Mouse (Mus musculus) kidney, embryonic 15.5 days (tissue): Measurements from ENCODE around the gene Abcf3. TPM values are rescaled to one million over a fixed set of nuclear protein-coding genes. Genes with fewer than 3 reads are reported as not detected.

Source experiments
- ATAC-seq: fragments of 200-750 bp; cut with Nextera tagmentation; replicated peaks from 2 replicates; pipeline ENCODE4 v1.8.0; 2017; ENCODE audit warnings: moderate TSS enrichment; ENCODE audit not compliant: low FRiP score
- H3K27ac ChIP-seq: fragments of 300-500 bp; sonication (generic); 2 replicates; pipeline ENCODE4 v1.5.1; 2015; ENCODE audit warnings: mild to moderate bottlenecking, inconsistent platforms
- H3K27me3 ChIP-seq: fragments of 300-500 bp; sonication (generic); 2 replicates; pipeline ENCODE4 v1.6.1; 2015; ENCODE audit warnings: inconsistent platforms
- H3K36me3 ChIP-seq: fragments of 300-500 bp; sonication (generic); 2 replicates; pipeline ENCODE4 v1.6.1; 2015; ENCODE audit warnings: inconsistent platforms
- H3K4me1 ChIP-seq: fragments of 300-500 bp; sonication (generic); 2 replicates; pipeline ENCODE4 v1.6.1; 2015; ENCODE audit warnings: inconsistent platforms
- H3K4me2 ChIP-seq: fragments of 300-500 bp; sonication (generic); 2 replicates; pipeline ENCODE4 v1.6.1; 2015; ENCODE audit warnings: moderate library complexity, mild to moderate bottlenecking, inconsistent platforms
- H3K4me3 ChIP-seq: fragments of 300-500 bp; sonication (generic); replicated peaks from 2 replicates; pipeline ENCODE4 v1.5.1; 2015; ENCODE audit warnings: mild to moderate bottlenecking, inconsistent platforms
- H3K9ac ChIP-seq: fragments of 300-500 bp; sonication (generic); 2 replicates; pipeline ENCODE4 v1.6.1; 2015; ENCODE audit warnings: mild to moderate bottlenecking, inconsistent platforms
- H3K9me3 ChIP-seq: fragments of 300-500 bp; sonication (generic); replicated peaks from 2 replicates; pipeline ENCODE4 v1.6.1; 2016; ENCODE audit warnings: inconsistent platforms
- WGBS: fragments of 180-500 bp; shearing (Covaris S2); methylation state at CpG from one replicate; pipeline ENCODE4 v1.1.7; 2015; ENCODE audit warnings: mixed read lengths; 5-methylcytosine and 5-hydroxymethylcytosine counted together
- polyA plus RNA-seq: library from polyadenylated mRNA; unstranded; fragments of >200 nt; fragmentation: Nextera tagmentation; extraction: Ambion mirVana; gene quantifications from 2 replicates; pipeline ENCODE4 v1.2.1, GENCODE M21; 2015

The Abcf3 gene
- polyA plus RNA-seq, 1 experiment from 2014 or later: 64.5 TPM

DNA sequence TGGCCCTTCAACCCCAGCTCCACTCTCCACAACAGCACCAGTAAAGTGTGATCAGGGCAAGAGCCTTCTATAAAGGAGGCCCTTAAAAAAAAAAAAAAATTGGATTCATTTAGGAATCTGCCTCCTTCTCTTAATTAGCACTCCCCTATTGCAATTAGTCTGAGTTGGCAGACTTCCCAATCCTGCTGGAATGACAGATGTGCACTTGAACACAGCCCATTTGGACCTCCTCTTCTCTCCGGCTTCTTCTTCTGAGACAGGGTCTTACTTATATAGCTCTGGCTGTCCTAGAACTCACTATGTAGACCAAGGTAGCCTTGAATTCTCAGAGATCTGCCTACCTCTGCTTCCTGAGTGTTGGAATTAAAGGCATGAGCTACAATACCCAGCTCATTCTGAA, 19.0 kb upstream of the Abcf3 start:
- no peak for ATAC-seq

GRCm38 (mm10) chr16:20530941-20531340, 17.4 kb upstream of the Abcf3 start:
- Histone ChIP-seq H3K27me3 (no peaks in the 10 kb centered on the region), H3K9ac (no peak overlapping the region), H3K4me1 (peaks cover under 1% of the 10 kb centered on the region), H3K4me2 (no peak overlapping the region), H3K4me3 (no peak overlapping the region), H3K36me3 (peaks cover 79% of the 10 kb centered on the region), H3K9me3 (no peaks in the 10 kb centered on the region), H3K27ac (no peak overlapping the region)
- ATAC-seq: no peak
- WGBS: 97% methylated on average over 20 of the region's 20 CpGs

More for the DNA sequence above, 19.0 kb upstream of the Abcf3 start:
- H3K4me3 ChIP-seq: no peak overlapping the region
- H3K4me1 ChIP-seq: no peaks in the 10 kb centered on the region
- no peak overlapping the region for H3K4me2 ChIP-seq
- WGBS: 83% methylated on average over 1 of the region's 1 CpGs
- H3K9ac ChIP-seq: no peak overlapping the region
- peaks cover 94% of the 10 kb centered on the region for H3K36me3 ChIP-seq
- H3K27ac ChIP-seq: no peak overlapping the region
- no peaks in the 10 kb centered on the region for H3K9me3 ChIP-seq
- H3K27me3 ChIP-seq: no peaks in the 10 kb centered on the region

GRCm38 (mm10) chr16:20534617-20535295, 13.6 kb upstream of the Abcf3 start:
- H3K36me3 ChIP-seq: peaks cover 64% of the 10 kb centered on the region

GRCm38 (mm10) chr16:20535296-20536080, 12.9 kb upstream of the Abcf3 start, which contains the start of gene Ap2m1:
Gene Ap2m1, plus strand, starts transcription at chr16:20535478.
- H3K27me3 ChIP-seq: no peaks in the 10 kb centered on the region

More at GRCm38 (mm10) chr16:20534617-20535295, 13.6 kb upstream of the Abcf3 start:
- Histone ChIP-seq H3K4me3 (no peak overlapping the region; the same call in 1 of the 2 replicates), H3K9me3 (no peaks in the 10 kb centered on the region), H3K9ac (no peak overlapping the region), H3K4me1 (peaks cover 23% of the 10 kb centered on the region), H3K27me3 (no peaks in the 10 kb centered on the region), H3K27ac (no peak overlapping the region), H3K4me2 (peak overlapping the region; percentile 40)
- ATAC-seq: no peak
- 48% methylated on average over 10 of the region's 10 CpGs for WGBS

GRCm38 (mm10) chr16:20536081-20536665, 12.2 kb upstream of the Abcf3 start:
- H3K4me2 ChIP-seq: peak overlapping the region; percentile 81
- H3K27me3 ChIP-seq: no peaks in the 10 kb centered on the region
- 35% methylated on average over 9 of the region's 9 CpGs for WGBS
- no peaks in the 10 kb centered on the region for H3K9me3 ChIP-seq
- peak overlapping the region; percentile 92 for H3K27ac ChIP-seq
- ATAC-seq: no peak
- H3K9ac ChIP-seq: peak overlapping the region; percentile 96
- H3K4me3 ChIP-seq: peak overlapping the region; percentile 95
- H3K4me1 ChIP-seq: peaks cover 23% of the 10 kb centered on the region
- peaks cover 64% of the 10 kb centered on the region for H3K36me3 ChIP-seq

More at GRCm38 (mm10) chr16:20535296-20536080, 12.9 kb upstream of the Abcf3 start, which contains the start of gene Ap2m1:
- Histone ChIP-seq H3K4me3 (peak within 1 kb of the TSS; percentile 95), H3K36me3 (peaks cover 64% of the 10 kb centered on the region), H3K4me2 (peak within 1 kb of the TSS; percentile 81), H3K27ac (peak within 1 kb of the TSS; percentile 92), H3K9ac (peak within 1 kb of the TSS; percentile 96), H3K9me3 (no peaks in the 10 kb centered on the region), H3K4me1 (peaks cover 23% of the 10 kb centered on the region)
- WGBS: under 1% methylated on average over 52 of the region's 52 CpGs
- ATAC-seq: peak; percentile 98

GRCm38 (mm10) chr16:20537071-20537471, 11.3 kb upstream of the Abcf3 start:
- 27% methylated on average over 5 of the region's 5 CpGs for WGBS
- Histone ChIP-seq H3K4me3 (peak overlapping the region; percentile 95), H3K4me2 (peak overlapping the region; percentile 81), H3K27ac (peak overlapping the region; percentile 81), H3K9ac (peak overlapping the region; percentile 96), H3K9me3 (no peaks in the 10 kb centered on the region), H3K36me3 (peaks cover 64% of the 10 kb centered on the region), H3K4me1 (peaks cover 23% of the 10 kb centered on the region), H3K27me3 (no peaks in the 10 kb centered on the region)
- peak; percentile 13; the same call in 1 of the 2 replicates for ATAC-seq

DNA sequence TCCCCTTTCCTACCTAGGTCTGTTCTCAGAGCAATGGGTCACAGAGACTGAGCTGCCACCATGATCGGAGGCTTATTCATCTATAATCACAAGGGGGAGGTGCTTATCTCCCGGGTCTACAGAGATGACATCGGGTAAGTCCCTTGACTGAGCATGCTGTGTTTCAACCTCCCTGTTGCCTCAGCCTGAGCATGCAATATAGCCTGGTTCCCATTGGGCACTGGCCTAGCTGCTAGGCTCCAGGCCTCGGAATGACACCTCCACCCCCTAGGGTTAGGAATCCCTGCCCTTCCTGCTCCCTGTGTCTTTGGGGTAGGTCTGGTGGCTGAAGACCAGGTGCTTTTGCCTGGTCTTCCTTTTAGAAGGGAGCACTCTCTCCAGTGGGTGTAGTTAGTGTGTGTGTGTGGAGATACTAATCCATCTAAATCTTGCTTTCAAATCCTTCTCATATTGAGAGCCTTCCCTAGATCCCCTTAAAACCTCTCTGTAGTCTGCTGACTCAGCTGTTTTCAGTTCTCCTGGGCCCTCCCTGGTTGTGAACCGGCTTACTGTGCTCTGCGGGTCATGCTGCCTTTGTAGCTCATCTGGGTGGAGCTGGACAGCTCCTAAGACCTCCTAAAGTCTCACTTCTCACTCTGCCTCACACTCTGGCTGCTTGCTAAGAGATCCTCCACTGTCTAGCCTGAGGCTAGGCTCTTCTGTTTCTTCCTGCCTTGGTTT, 10.6 kb upstream of the Abcf3 start:
- Histone ChIP-seq H3K4me1 (peaks cover 23% of the 10 kb centered on the region), H3K9ac (peak overlapping the region; percentile 96; the same call in 1 of the 2 replicates), H3K4me2 (peak overlapping the region; percentile 81), H3K4me3 (peak overlapping the region; percentile 95), H3K27me3 (no peaks in the 10 kb centered on the region), H3K9me3 (no peaks in the 10 kb centered on the region), H3K36me3 (peaks cover 65% of the 10 kb centered on the region), H3K27ac (peak overlapping the region; percentile 81)
- WGBS: 43% methylated on average over 6 of the region's 6 CpGs
- no peak for ATAC-seq

- WGBS: 77% methylated on average over 3 of the region's 3 CpGs
These were observed 8.7 kb upstream of the Abcf3 start for GRCm38 (mm10) chr16:20539649-20540048.

DNA sequence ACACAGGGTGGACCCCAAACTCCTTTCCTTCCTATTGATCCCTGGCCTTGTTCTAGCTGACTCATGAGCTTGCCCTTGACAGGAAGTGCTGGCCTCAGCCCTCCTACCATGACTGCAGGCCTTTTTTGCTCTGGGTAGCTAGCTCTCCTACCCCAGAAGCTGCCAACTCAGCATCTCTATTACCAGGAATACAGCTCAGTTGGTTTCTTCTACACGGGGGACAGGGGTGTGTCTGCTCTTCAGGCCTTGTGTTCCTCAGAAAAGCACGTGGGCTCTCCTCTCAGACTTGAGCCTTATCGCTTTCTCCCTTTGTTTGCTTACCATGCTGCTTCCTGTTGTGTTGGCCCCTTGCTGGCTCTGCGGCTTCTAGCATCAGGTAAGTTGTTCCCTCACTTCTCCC, 7.9 kb upstream of the Abcf3 start:
- 92% methylated on average over 4 of the region's 4 CpGs for WGBS
- H3K4me3 ChIP-seq: no peak overlapping the region
- ATAC-seq: no peak
- H3K9me3 ChIP-seq: no peaks in the 10 kb centered on the region
- H3K27me3 ChIP-seq: no peaks in the 10 kb centered on the region
- no peak overlapping the region for H3K4me2 ChIP-seq
- H3K9ac ChIP-seq: no peak overlapping the region
- peaks cover 75% of the 10 kb centered on the region for H3K36me3 ChIP-seq
- H3K4me1 ChIP-seq: peaks cover 23% of the 10 kb centered on the region
- no peak overlapping the region for H3K27ac ChIP-seq

More at GRCm38 (mm10) chr16:20539649-20540048, 8.7 kb upstream of the Abcf3 start:
- no peak for ATAC-seq
- Histone ChIP-seq H3K9me3 (no peaks in the 10 kb centered on the region), H3K4me3 (no peak overlapping the region), H3K9ac (no peak overlapping the region), H3K27ac (no peak overlapping the region), H3K4me2 (no peak overlapping the region), H3K27me3 (no peaks in the 10 kb centered on the region), H3K36me3 (peaks cover 68% of the 10 kb centered on the region), H3K4me1 (peaks cover 23% of the 10 kb centered on the region)

DNA sequence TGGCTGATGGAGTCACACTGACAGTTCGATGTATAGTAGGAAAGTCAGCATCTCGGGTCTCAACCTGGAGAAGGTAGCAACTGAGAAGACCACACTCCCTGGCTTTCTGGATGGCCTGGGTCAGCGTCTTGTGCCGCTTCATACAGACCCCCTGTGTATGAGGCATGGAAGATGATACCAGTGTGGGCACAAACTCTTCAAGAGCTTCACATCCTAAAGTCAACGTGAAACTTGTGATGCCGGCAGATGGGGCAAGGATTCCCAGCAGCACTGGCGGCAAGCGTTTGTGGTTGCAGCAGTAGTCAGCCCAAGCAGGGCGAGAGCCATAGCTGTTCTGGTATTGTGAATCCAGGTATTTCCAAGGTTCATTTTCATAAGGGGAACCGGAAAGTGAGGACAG, 2.7 kb upstream of the Abcf3 start:
- Histone ChIP-seq H3K9ac (no peak overlapping the region), H3K4me3 (no peak overlapping the region), H3K4me2 (no peak overlapping the region), H3K4me1 (peaks cover 22% of the 10 kb centered on the region), H3K27ac (no peak overlapping the region), H3K27me3 (no peaks in the 10 kb centered on the region), H3K36me3 (peaks cover 63% of the 10 kb centered on the region), H3K9me3 (no peaks in the 10 kb centered on the region)
- no peak for ATAC-seq
- WGBS: 92% methylated on average over 10 of the region's 10 CpGs

GRCm38 (mm10) chr16:20547423-20547822, 954 bp upstream of the Abcf3 start:
- Histone ChIP-seq H3K4me3 (peak overlapping the region; percentile 93), H3K4me1 (peaks cover 22% of the 10 kb centered on the region), H3K9ac (peak overlapping the region; percentile 87; the same call in 1 of the 2 replicates), H3K27ac (peak overlapping the region; percentile 88), H3K9me3 (no peaks in the 10 kb centered on the region), H3K27me3 (no peaks in the 10 kb centered on the region), H3K4me2 (peak overlapping the region; percentile 83), H3K36me3 (peaks cover 63% of the 10 kb centered on the region)
- 52% methylated on average over 5 of the region's 5 CpGs for WGBS
- ATAC-seq: no peak
